Mouse (Mus musculus): ENCODE measurements at regions not wholly inside any gene's neighbourhood (a gene's known extent, or its start where the extent isn't known, plus 50 kb on each side); places are given as distances from the start of the nearest gene placed in this dataset.
A peak's percentile ranks its signal among the peaks of the same experiment; 100 is the strongest.

- peak; percentile 6 for DNase-seq (ENCODE audit: low read depth, low spot score)
These were observed 507.2 kb downstream of the Ccdc171 start for GRCm38 (mm10) chr4:84032505-84032904.

- no peak for DNase-seq (ENCODE audit: low read depth, low spot score)
These were observed 510.0 kb downstream of the Ccdc171 start for GRCm38 (mm10) chr4:84035347-84035746.

- no peak for DNase-seq (ENCODE audit: low read depth, low spot score)
These were observed 512.2 kb downstream of the Ccdc171 start for GRCm38 (mm10) chr4:84037535-84037934.

- DNase-seq (ENCODE audit: low read depth, low spot score) = no peak
These were observed 524.9 kb downstream of the Ccdc171 start for GRCm38 (mm10) chr4:84050243-84050642.

GRCm38 (mm10) chr4:84056863-84057502 lies 531.6 kb downstream of the Ccdc171 start:
- DNase-seq (ENCODE audit: low read depth, low spot score) = peak; percentile 2

- no peak for DNase-seq (ENCODE audit: low read depth, low spot score)
These were observed 534.8 kb downstream of the Ccdc171 start for GRCm38 (mm10) chr4:84060187-84060586.

GRCm38 (mm10) chr4:84063755-84064154 lies 538.4 kb downstream of the Ccdc171 start:
- no peak for DNase-seq (ENCODE audit: low read depth, low spot score)

GRCm38 (mm10) chr4:84064614-84065456 lies 539.5 kb downstream of the Ccdc171 start:
- DNase-seq (ENCODE audit: low read depth, low spot score) = peak; percentile 57

- DNase-seq (ENCODE audit: low read depth, low spot score) = no peak
These were observed 540.2 kb downstream of the Ccdc171 start for GRCm38 (mm10) chr4:84065457-84066124.

- no peak for DNase-seq (ENCODE audit: low read depth, low spot score)
These were observed 542.7 kb downstream of the Ccdc171 start for GRCm38 (mm10) chr4:84067931-84068575.

- DNase-seq (ENCODE audit: low read depth, low spot score) = no peak
These were observed 543.8 kb downstream of the Ccdc171 start for GRCm38 (mm10) chr4:84068947-84069663.

- no peak for DNase-seq (ENCODE audit: low read depth, low spot score)
These were observed 544.3 kb downstream of the Ccdc171 start for GRCm38 (mm10) chr4:84069681-84070080.

- DNase-seq (ENCODE audit: low read depth, low spot score) = no peak
These were observed 544.7 kb downstream of the Ccdc171 start for GRCm38 (mm10) chr4:84070089-84070488.

- no peak for DNase-seq (ENCODE audit: low read depth, low spot score)
These were observed 546.8 kb downstream of the Ccdc171 start for GRCm38 (mm10) chr4:84072096-84072495.

GRCm38 (mm10) chr4:84076526-84076925 lies 551.2 kb downstream of the Ccdc171 start:
- DNase-seq (ENCODE audit: low read depth, low spot score) = no peak

- no peak for DNase-seq (ENCODE audit: low read depth, low spot score)
These were observed 554.2 kb downstream of the Ccdc171 start for GRCm38 (mm10) chr4:84079516-84079915.

GRCm38 (mm10) chr4:84081518-84081917 lies 556.2 kb downstream of the Ccdc171 start:
- DNase-seq (ENCODE audit: low read depth, low spot score) = no peak

GRCm38 (mm10) chr4:84088166-84088565 lies 562.8 kb downstream of the Ccdc171 start:
- no peak for DNase-seq (ENCODE audit: low read depth, low spot score)

- DNase-seq (ENCODE audit: low read depth, low spot score) = no peak
These were observed 567.2 kb downstream of the Ccdc171 start for GRCm38 (mm10) chr4:84092509-84092908.

- no peak for DNase-seq (ENCODE audit: low read depth, low spot score)
These were observed 569.9 kb downstream of the Ccdc171 start for GRCm38 (mm10) chr4:84095237-84095636.

GRCm38 (mm10) chr4:84096081-84096480 lies 570.7 kb downstream of the Ccdc171 start:
- DNase-seq (ENCODE audit: low read depth, low spot score) = no peak
